Mouse (Mus musculus) spleen, postnatal 14 days (tissue): ENCODE results near the gene Cnih3.

Experiments
- DNase-seq, 2 experiments: peaks; one replicate each; pipeline ENCODE4 v3.0.0; 2021 to 2022; ENCODE audit warnings: low spot score in 2 of 2

Cnih3 gene

GRCm38 (mm10) chr1:181403056-181403455 lies 50.6 kb downstream of the Cnih3 start:
- DNase-seq, result no peak

- no peak for DNase-seq
Measured at GRCm38 (mm10) chr1:181407281-181407680, 54.9 kb downstream of the Cnih3 start.

- no peak for DNase-seq
Measured at GRCm38 (mm10) chr1:181408086-181408975, 55.9 kb downstream of the Cnih3 start.

- no peak for DNase-seq
Measured at GRCm38 (mm10) chr1:181409693-181410092, 57.3 kb downstream of the Cnih3 start.

GRCm38 (mm10) chr1:181410647-181411254 lies 58.3 kb downstream of the Cnih3 start:
- no peak for DNase-seq

GRCm38 (mm10) chr1:181414985-181415384 lies 62.6 kb downstream of the Cnih3 start:
- DNase-seq, result no peak

GRCm38 (mm10) chr1:181416841-181417240 lies 64.4 kb downstream of the Cnih3 start:
- no peak for DNase-seq

- DNase-seq, result no peak
Measured at GRCm38 (mm10) chr1:181417937-181418523, 65.6 kb downstream of the Cnih3 start.

- DNase-seq, result no peak
Measured at GRCm38 (mm10) chr1:181420080-181420536, 67.7 kb downstream of the Cnih3 start.

- DNase-seq, result no peak
Measured at GRCm38 (mm10) chr1:181422796-181423195, 70.4 kb downstream of the Cnih3 start.

GRCm38 (mm10) chr1:181424922-181425321 lies 72.5 kb downstream of the Cnih3 start:
- no peak for DNase-seq

GRCm38 (mm10) chr1:181425388-181425787 lies 73.0 kb downstream of the Cnih3 start:
- DNase-seq, result no peak

GRCm38 (mm10) chr1:181426406-181426805 lies 74.0 kb downstream of the Cnih3 start:
- DNase-seq, result no peak

GRCm38 (mm10) chr1:181433263-181433662 lies 80.8 kb downstream of the Cnih3 start:
- DNase-seq, result no peak

- DNase-seq, result no peak
Measured at GRCm38 (mm10) chr1:181435414-181435813, 83.0 kb downstream of the Cnih3 start.

GRCm38 (mm10) chr1:181440982-181441603 lies 88.7 kb downstream of the Cnih3 start:
- no peak for DNase-seq

- DNase-seq, result no peak
Measured at GRCm38 (mm10) chr1:181441654-181442241, 89.3 kb downstream of the Cnih3 start.

- DNase-seq, result no peak
Measured at GRCm38 (mm10) chr1:181445041-181445440, 92.6 kb downstream of the Cnih3 start.

- DNase-seq, result no peak
Measured at GRCm38 (mm10) chr1:181445630-181446257, 93.3 kb downstream of the Cnih3 start.

GRCm38 (mm10) chr1:181446591-181447114 lies 94.2 kb downstream of the Cnih3 start:
- no peak for DNase-seq

- DNase-seq, result no peak
Measured at GRCm38 (mm10) chr1:181447576-181447975, 95.1 kb downstream of the Cnih3 start.
